Mouse (Mus musculus) gastrocnemius, postnatal 4 days (tissue): Measurements from ENCODE around the gene Slc39a12. TPM values are rescaled to one million over a fixed set of nuclear protein-coding genes. Genes with fewer than 3 reads are reported as not detected.

Experiments
- total RNA-seq, 2 experiments: library from RNA; stranded (reverse); gene quantifications; 2 replicates each; pipeline ENCODE4 v1.2.3; 2021

Gene Slc39a12
- total RNA-seq, 2 experiments from 2014 or later, result 0.27 to 0.60 TPM

Other genes with a start within 250 kb of the Slc39a12 start
- gene Tmem236, start 213.8 kb upstream of the Slc39a12 start, total RNA-seq, result under 1 TPM; 0.08 to 0.12 TPM
- 10 to 100 TPM; 49.7 to 56.3 TPM for gene Mrc1, start 158.9 kb upstream of the Slc39a12 start, total RNA-seq
- 1 to 10 TPM; 2.7 to 3.1 TPM for gene Cacnb2, start 214.8 kb downstream of the Slc39a12 start, total RNA-seq